Mouse (Mus musculus): Measurements from ENCODE around the gene Ccdc158.

Ccdc158 gene

DNA sequence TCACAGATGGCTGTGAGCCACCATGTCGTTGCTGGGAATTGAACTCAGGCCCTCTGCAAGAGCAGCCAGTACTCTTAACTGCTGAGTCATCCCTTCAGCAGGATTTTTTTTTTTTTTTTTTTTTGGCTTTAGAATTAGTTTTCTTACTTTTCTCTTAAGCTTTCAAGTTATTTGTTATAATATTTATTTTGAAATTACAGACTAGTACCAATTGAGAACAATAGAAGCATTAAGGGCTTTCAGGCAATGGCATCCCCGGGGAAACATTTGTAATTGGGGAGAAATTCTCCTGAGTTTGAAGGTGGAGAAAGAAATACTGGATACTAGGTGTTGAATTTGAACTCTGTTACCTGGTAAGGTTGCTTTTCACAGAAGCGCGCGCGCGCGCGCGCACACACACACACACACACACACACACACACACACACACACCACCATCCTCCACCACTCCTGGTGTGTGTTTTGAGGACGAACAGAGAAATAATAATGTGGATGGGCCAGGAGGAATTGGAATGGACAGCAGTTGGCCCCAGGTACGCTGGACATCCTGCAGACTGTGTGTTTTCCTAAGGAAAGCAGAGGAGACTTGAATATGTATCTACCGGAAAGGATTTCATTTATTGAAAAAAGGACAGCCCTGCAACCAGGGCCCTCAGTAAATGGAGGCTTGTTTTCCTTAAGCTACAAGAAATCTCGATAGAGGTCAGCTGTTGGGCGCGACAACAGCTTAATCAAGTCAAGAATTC, 9.8 kb upstream of the Ccdc158 start:
- DNase-seq: no peak

DNA sequence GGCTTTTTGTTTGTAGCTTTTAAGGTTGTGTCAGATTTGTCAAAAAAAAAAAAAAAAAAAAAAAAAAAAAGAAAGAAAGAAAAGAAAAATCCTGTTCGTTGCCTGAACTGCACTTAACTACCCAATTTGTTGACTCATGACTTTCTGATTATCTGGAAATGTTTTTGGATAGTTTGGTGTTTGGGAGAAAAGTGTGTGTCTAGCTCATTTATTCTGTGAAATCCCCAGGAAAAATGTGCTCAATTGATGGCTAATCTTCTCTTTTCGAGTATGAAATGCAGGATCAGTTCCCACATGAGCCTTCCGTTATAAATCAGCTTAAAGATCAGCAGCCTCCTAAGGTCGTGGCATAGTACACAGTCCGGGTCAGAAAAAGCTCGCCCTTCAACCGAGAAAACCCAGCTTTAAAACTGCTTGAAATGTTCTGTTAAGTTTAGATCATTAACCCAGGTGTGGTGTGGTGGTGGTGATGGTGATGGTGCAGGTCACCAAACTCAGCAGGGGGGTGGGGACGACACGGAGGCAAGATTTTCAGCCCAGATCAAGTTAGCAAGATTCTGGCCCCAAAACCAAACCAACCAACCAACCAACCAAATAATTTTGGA, 8.9 kb upstream of the Ccdc158 start:
- no peak for DNase-seq

DNA sequence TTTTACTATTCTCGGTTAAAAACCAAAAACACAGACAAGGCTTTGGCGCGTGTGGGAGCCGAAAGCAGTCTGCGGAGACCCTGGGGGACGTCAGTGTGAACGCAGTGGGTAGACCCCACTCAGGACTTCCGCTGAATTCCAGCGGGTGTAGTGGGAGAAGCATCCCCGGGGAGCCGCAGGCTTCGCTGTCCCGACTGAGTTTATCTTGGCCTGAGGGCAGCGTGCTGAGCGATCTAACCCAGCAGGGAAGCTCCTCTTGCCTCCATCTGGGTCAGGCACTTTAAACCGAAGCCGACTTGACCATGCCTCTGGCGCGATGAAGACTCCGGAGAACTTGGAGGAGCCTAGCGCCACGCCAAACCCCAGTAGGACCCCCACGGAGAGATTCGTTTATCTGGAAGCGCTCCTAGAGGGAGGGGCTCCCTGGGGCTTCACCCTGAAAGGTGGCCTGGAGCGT, 8.3 kb upstream of the Ccdc158 start, which contains the start of gene Shroom3:
Shroom3 (plus strand) TSS at position 85 of the 457 bp plus-strand sequence.
- DNase-seq: peak; percentile 13 to 25

DNA sequence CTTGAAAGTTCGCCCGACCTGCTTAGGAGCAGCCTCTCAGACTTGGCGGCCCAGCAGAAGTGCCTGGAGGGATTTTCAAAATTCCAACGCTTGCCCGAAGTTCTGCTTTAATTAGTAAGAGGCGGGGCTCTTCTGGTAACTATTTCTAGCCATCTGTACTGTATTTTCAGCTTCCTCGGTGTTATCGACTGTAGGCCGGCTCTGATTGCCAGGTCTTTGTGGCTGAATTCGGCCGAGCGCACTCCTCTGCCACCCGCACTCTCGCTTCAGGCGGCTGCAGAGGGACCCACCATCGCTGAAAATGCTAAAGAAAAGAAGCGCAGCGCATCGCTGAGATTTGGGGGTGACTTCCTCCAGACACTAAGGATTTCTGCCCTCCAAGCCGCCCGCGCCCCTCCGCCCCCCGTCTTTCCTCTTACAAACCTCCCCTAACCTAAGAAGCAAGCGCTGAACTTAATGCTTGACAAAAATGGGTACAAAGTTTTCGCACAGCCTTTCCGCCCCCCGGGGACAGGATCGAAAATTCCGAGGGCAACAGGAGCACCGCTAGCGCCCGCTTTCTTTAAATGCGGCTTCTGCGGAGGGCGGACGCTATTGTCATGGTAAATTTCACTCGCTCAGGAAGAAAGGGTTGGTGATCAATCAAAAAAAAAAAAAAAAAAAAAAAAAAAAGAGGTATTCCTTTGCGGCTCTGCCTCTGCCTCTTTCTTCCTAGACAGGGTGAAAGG, 7.7 kb upstream of the Ccdc158 start:
- DNase-seq: peak; percentile 34 to 50

DNA sequence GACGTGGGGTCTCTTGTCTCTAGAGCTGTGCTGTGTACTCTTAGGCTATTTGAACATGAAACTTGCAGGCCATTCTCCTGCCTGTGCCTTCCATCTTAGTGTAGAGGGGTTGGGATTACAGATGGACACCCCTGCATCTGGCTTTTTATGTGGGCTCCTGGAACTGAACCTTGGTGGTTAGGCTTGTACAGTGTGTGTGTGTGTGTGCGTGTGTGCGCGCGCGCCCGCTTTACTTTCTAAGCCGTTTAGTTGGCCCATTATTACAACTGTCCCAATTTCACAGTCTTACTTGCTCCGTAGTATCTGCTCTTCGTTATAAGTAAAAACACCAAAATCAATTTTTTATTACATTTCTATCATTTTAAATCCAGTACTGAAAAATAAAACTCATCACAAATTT, 6.8 kb upstream of the Ccdc158 start:
- DNase-seq: no peak

DNA sequence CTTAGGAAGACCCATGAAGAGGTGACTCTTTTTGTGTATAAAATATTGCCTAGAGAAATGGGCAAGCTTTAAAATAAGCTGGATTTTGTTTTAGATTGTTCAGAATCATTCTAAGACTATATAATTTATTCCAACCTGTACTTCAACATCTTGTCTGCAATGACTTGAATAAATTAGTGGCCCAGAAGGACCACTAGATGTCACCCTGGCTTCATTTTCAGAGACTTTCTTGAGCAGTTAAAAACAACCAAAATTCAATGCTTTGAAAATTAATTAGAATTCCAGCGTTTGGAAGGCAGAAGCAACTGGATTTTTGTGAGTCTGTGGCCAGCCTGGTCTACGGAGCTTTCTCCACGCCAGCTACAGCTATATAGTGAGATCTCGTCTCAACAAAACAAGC, 4.4 kb upstream of the Ccdc158 start:
- DNase-seq: peak in 1 of 2 experiments; percentile 42

DNA sequence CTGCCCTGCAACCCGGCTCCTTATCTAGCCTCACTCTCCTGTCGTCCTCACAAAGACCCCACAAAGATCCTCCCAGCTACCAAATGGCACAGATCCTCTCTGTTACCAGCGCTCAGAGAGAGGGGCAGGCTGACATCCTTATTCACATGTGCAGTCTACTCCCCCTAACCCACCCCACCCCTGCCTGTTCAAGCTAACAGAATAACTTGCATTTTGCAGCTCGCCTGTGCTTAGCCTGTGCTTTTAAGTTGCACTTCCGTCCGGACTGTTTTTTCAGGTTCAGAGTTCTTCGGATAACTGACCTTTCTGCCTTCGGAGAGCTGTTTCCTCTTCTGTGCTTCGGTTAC, 476 bp upstream of the Ccdc158 start:
- no peak for DNase-seq

DNA sequence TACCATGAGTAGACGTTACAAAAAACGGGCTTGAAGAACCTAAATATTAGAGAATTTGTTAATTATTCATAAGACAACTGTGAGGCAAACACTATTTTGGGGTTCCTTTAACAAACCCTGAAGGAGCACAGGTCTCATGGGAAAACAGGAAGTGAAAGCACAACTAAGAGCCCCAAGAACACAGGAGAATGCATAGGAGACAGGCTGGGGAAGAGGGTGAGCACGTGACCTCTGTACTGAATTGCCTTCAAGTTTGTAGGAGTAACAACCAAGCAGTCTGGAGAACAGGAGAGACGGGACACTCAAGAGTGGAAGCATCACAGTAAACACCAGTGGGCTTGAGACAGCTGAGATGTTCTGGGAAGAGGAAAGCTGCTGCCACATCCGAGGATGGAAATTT, 8.2 kb downstream of the Ccdc158 start:
- no peak for DNase-seq

DNA sequence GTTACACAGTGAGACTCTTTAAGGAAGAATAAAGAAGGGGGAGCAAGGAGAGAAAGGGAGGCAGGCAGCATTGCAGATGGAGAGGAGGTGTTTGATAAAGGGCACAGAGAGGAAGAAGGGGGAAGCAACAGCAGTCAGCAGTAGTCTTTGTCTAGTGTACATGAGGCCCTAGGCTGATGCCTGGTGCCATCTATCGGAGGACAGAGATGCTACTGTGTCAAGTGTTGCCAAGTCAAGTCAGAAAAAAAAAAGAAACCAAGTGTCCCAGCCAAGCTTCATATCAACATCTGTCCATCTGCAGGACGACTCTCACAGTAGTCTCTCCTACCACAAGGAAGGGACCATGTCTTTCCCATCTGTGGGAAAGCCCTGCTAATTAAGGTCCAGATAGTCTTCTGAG, 10.8 kb downstream of the Ccdc158 start:
- no peak for DNase-seq

DNA sequence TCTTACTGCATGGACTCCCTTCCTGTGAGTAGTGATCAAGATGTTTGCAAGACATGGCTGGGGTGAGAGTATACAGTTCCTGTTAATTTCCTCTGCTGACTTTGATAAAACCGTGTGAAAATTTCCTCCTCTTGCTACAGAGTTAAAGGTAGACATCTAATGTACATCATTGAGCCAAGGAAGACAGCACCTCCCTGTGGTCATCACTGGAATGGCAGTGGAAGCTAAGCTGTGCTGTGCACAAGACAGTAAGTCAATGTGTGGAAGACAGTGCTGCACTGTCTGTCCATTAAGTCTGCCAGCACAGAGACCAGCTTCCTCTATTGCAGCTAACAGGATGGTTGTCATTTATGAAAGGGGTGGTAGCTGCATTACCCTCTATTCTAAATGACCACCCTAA, 18.8 kb downstream of the Ccdc158 start:
- peak; percentile 68 to 75 for DNase-seq

DNA sequence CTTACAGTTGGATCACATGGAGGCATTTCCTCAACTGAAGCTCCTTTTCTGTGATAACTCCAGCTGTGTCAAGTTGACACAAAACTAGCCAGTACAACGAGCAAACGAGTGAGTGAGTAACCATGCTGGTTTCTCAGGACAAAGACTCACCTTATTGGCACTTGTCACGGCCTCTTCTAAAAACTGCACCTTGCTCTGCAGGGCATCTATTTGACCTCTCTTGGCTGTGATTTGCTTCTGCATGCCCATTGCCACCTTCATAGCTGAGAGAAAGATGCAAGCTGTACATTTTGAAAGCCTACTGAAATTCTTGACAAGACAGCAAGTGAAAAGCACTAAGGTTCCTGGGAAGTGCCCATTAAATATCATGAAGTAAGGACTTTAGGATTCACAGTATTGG, 34.2 kb downstream of the Ccdc158 start:
- DNase-seq: no peak

DNA sequence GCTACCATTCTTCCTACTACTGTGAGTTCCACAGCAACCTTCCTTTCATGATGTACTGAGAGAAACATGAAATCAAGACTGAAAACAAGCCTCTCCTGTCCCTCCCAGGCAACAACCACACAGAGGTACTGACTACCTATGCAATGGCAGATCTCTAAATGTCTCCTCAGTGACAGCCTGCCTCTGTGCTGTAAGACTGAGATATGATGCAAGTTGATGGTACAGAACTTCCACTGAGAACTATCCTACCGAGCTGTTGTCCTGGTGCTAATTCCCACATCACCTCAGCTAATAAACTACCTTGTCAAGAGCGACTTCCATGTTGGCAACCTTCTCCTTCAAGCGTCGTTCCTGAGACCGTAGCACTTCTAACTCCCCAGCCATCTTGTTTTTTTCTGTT, 39.2 kb downstream of the Ccdc158 start:
- no peak for DNase-seq

DNA sequence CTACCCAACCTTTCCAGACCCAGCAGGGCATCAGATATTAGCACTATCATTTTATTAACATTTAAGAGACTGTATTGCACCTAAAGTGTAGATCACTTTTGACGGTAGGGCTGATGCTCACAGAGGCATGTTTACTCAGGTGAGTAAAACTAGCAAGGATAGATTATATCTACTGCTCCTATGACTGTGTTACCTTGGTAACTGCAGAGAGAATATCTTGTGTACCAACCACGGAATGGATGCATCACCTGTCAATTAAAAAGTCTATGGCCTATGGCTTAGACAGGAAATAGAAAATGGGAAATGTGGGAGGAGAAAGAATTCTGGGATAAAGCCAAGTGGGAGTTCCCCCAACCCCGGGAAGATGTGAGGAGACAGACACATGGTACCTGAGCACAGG, 40.2 kb downstream of the Ccdc158 start:
- DNase-seq: no peak

DNA sequence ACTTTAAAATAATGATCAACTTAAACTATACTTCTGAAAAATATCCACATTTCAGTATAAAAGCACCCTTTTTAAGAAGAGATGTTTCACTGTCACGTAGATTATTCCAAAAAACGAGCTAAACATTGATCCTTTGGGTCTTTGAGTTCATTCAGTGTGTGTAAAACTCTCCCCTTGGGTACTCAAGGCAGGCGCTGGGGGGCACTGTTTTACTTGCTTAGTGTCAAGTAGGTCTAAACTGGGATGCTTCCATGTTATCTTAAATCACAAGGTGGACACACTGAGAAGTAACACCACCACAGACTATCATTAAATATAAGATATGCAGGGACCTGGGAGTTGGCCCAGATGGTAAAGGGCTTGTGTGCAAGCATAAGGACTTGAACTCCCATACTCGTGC, 41.5 kb downstream of the Ccdc158 start:
- peak in 1 of 2 experiments; percentile 15 for DNase-seq

DNA sequence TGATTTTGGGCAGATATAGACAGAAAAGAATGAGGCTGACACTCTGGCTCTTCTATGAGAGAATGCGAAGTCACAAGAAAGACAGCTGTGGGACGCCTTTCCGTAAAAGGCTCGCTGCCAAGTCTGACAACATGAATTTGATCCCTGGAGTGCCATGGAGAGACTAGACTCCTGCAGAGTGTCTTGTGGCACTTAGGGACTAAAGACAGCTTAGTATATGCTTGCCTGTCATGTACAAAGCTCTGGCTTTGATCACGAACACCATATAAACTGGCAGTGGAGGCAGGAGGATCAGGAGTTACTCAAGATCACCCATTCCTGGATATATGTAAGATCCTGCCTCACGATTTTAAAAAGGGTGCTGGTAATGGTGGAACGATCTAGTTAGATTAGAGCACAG, 47.2 kb downstream of the Ccdc158 start:
- peak in 1 of 2 experiments; percentile 17 for DNase-seq

DNA sequence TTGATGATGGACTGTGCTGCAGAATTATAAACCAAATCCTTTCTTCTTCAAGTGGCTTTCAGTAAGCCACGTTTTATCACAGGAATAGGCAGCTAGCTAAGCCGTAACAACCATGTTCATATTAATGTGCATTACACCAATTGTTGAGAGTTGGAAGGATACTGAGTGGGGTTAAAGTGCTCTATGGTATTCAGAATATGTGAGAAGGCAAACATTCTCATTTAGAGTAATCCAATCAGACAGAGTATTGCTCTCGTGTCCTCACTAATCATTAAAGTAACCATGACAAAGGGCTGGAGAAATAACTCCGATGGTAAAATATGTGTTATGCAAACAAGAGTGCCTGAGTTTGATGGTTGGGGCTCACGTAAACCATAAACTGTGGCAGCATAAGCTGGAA, 53.2 kb downstream of the Ccdc158 start:
- DNase-seq: no peak

DNA sequence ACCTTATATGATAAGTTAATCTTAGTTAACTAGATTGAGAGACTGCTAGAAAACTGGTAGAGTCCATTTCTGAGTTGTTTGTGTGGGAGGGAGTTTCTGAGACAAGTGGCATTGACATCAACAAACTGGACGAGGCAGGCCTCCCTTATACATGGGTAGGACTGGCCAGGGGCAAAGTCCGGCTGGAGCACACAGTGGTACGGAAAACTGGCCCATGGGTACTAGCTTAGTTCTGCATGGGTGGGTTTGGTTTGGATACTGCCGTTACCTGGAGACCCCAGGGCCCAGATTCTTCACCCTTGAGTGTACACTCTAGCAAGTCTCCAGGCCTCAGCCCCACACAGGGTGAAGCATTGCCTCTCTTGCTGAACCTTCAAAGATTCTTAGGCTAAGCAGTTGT, 62.3 kb downstream of the Ccdc158 start:
- DNase-seq: no peak

DNA sequence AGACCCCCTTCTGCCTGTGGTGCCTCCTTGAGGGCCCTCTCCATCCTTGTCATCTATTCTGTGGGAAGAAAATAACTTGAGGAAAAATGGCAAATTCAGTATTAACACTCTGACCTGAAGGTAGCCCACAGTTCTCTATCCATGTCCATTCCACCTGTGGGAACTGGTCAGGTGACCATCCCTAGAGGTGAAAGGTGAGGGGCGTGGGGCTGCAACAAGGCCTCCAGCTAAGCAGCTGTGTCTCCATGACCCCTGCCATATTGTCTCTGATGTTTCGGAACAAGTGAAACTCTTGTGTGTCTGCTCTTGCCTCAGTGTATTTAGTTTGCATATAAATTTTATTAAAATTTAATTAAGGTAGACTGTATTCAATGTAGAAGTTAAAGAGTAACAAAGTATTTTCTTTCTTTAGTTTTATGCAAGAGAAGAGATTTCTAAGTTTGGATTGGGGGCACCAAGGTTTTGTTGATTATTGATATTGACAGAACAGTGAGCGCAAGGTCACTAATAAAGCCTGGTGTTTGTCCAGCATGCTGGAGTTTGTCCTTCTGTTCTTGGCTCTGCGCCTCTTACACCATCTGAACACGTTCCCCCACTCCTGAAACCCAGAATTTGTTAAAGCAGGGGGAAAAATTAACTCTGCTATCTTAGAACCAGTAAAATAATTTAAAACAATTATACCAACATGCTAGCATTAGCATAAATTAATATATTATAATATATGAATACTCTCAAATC, 67.4 kb downstream of the Ccdc158 start:
- no peak for DNase-seq

DNA sequence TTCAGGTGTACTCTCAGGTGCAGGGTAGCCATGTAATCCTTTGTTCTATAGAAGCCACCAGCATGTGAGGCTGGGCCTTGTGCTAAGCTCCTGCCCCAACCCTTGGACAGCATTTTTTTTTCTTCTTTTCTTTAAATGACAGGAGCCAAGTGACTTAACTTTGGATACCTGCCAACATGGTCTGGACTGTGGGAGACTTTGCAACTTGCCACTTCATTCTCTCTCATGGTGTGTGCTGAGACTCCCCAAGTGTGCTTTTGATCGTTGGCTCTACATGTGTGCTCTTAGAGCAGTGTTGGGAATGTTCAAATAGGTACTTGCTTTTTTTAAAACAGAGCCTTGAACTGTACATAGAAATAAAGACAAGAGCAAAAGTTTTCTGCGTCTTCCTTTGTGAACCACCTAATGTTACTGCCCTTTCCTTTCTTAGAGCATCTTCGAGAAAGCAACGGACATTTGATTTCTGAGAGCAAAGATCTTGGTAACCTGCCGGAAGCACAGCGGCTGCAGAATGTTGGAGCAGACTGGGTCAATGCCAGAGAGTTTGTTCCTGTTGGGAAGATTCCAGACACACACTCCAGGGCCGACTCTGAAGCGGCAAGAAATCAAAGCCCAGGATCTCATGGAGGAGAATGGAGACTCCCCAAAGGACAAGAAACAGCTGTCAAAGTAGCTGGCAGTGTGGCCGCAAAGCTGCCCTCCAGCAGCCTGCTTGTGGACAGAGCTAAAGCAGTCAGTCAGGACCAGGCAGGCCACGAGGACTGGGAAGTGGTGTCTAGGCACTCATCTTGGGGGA, 70.4 kb downstream of the Ccdc158 start:
- peak; percentile 46 to 62 for DNase-seq

DNA sequence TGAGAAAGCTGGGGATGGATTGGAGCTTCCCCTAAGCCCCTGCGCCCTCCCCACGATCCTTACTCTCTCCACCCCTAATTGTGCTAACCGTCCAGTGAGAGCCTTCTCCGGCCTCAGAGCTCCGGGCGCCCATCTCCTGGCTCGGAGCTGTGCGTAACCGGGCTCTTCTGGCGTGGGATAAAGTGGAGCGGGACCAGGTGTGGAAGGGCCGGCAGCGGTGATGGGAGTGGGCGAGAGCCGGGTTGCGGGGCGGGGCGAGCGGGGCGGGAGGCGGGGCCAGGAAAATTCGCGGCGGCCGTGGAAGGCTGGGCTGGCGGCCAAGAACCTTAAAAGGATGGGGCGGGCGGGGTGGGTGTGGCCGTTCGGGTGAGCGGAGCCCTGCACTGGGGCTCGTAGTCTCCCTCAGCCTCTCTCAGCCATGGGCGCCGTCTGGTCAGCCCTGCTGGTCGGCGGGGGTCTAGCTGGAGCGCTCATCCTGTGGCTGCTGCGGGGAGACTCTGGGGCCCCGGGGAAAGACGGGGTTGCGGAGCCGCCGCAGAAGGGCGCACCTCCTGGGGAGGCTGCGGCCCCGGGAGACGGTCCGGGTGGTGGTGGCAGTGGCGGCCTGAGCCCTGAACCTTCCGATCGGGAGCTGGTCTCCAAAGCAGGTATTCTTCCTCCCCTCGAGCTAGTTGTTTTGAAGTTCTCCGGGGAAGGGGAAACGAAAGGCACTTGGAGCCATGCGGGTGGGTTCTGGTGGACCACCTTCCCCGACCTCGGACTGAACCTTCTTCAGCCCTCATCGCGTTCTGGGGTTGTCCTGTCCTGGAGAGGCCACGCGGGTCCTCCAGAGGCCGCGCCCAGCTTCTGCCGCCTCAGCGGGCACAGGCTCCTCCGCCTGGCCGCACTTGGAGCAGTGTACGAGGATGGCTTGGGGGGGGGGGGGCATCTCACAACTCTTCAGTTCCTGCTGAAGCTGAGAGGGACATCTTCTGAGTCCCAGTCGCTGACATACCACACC, 72.1 kb downstream of the Ccdc158 start, which contains the start of gene Stbd1:
Stbd1 (plus strand) TSS at position 351 of the 1,000 bp plus-strand sequence.
- DNase-seq: peak; percentile 57 to 58

DNA sequence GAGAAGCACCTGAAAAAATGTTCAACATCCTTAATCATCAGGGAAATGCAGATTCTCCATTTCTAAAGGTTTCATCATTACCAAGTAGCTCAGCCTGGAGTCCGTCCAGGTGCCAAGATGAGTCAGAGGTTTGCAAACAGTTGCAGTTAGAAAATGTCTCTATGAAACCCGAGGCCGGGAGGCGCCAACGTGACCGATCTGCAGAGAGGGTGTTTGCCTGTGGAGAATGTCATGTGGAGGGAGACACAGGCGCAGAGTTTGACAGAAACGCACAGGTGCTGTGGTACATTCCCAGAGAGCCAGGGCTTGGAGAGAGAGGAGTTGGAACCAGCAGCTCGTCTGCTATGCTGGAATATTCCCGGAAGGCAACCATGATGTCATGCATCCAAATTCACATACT, 76.0 kb downstream of the Ccdc158 start:
- peak; percentile 52 to 72 for DNase-seq
